Mouse (Mus musculus) bone marrow, adult 2 months (tissue): ENCODE results near the gene Nkx2-4. TPM values are rescaled to one million over a fixed set of nuclear protein-coding genes. Genes with fewer than 3 reads are reported as not detected.

Experiments used
- H3K27ac ChIP-seq: fragments of 200-500 bp; 2 replicates; pipeline ENCODE4 v1.5.1; 2012; ENCODE audit warnings: low read depth, mild to moderate bottlenecking, control low read depth, inconsistent platforms, low read length; ENCODE audit not compliant: control insufficient read depth, poor library complexity, insufficient read depth
- H3K4me1 ChIP-seq: fragments of 200-500 bp; 2 replicates; pipeline ENCODE4 v1.6.1; 2011; ENCODE audit warnings: low read length; ENCODE audit not compliant: control insufficient read depth, insufficient read depth
- H3K4me3 ChIP-seq: fragments of 200-500 bp; replicated peaks from 2 replicates; pipeline ENCODE3; 2011; ENCODE audit warnings: mild to moderate bottlenecking, low read depth, low read length, control low read depth; ENCODE audit not compliant: control insufficient read depth
- CTCF ChIP-seq: fragments of 200-500 bp; IDR thresholded peaks from 2 replicates; pipeline ENCODE4 v1.5.1; 2011; ENCODE audit warnings: low read length, control low read depth; ENCODE audit not compliant: control insufficient read depth, insufficient read depth
- POLR2A ChIP-seq: fragments of 200-500 bp; IDR thresholded peaks from 2 replicates; pipeline ENCODE4 v1.6.1; 2011; ENCODE audit warnings: low read depth, mild to moderate bottlenecking, control low read depth, low read length, borderline replicate concordance; ENCODE audit not compliant: control insufficient read depth
- WGBS: fragments of 180-500 bp; shearing (Covaris S2); methylation state at CpG from one replicate; pipeline ENCODE4 v1.1.7; 2018; 5-methylcytosine and 5-hydroxymethylcytosine counted together
- polyA plus RNA-seq: library from polyadenylated mRNA; stranded (reverse); fragments of >200 nt; gene quantifications from 2 replicates; pipeline ENCODE4 v1.2.4, GENCODE M21; 2011; ENCODE audit warnings: low replicate concordance; ENCODE audit not compliant: missing spikeins, insufficient read depth, insufficient read length

The Nkx2-4 gene
- polyA plus RNA-seq = not detected in 2 replicates

- Histone ChIP-seq H3K27ac (no peak within 1 kb of the TSS; the same call in 1 of the 2 replicates), H3K4me1 (no peaks in the 10 kb centered on the region), H3K4me3 (no peak within 1 kb of the TSS)
- TF ChIP-seq POLR2A (no peak), CTCF (no peak)
- whole genome bisulfite sequencing = 3% methylated on average over 81 of the region's 82 CpGs
Measured at GRCm38 (mm10) chr2:147085072-147085870, at the start of gene Nkx2-4. Gene Nkx2-4 (minus strand): TSS chr2:147085445.

DNA sequence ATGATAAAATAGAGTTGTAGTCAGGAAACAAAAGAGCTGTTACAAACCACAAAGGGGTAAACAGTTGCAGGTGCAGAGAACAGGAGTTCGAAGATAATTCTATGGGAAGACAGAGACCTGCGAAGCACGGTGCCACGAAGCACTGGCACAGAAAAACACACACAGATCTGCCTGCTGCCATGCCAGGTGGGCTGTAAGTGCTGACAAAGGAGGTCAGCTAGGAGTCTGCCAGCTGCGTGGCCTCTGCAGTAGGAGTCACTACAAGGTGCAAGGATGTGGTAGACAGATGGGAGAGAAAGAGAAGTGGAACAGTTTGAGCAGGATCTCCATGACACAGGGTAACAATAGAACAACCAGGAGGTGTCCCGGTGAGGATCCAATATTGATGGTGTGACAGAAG lies 42.1 kb upstream of the Nkx2-4 start:
- H3K27ac ChIP-seq = no peak overlapping the region
- WGBS = 66% methylated on average over 6 of the region's 6 CpGs
- no peaks in the 10 kb centered on the region for H3K4me1 ChIP-seq
- H3K4me3 ChIP-seq = no peak overlapping the region
- TF ChIP-seq POLR2A = no peak
- TF ChIP-seq CTCF = no peak

- H3K4me3 ChIP-seq = no peak overlapping the region
- TF ChIP-seq POLR2A (no peak), CTCF (no peak)
Measured at GRCm38 (mm10) chr2:147119736-147120135, 34.5 kb upstream of the Nkx2-4 start.

GRCm38 (mm10) chr2:147086441-147086840 lies 1.2 kb upstream of the Nkx2-4 start:
- no peak overlapping the region for H3K27ac ChIP-seq
- no peak overlapping the region for H3K4me3 ChIP-seq
- H3K4me1 ChIP-seq = no peaks in the 10 kb centered on the region
- 18% methylated on average over 5 of the region's 5 CpGs for WGBS
- TF ChIP-seq CTCF = no peak
- no peak for TF ChIP-seq POLR2A

More at GRCm38 (mm10) chr2:147119736-147120135, 34.5 kb upstream of the Nkx2-4 start:
- Histone ChIP-seq H3K4me1 (no peaks in the 10 kb centered on the region), H3K27ac (no peak overlapping the region)
- 57% methylated on average over 1 of the region's 1 CpGs for WGBS

DNA sequence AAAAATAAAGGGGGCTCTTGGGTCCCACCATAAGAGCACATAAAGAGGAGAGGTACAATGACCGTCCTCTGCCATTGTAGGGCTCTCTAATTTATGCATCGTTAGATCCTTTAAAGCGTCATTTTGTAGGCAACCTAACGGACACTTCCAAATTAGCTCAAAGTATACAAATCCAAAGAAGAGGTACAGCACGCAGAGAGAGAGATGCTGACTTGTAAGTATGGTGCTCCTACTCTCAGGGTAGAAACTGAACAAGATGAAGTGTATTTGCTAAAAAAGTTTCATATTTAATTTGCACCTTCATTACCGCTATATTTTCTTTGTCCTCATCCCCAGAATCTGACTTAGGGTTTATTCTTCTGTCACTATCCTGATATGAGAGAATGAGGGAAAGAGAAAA lies 692 bp upstream of the Nkx2-4 start:
- no peak overlapping the region for H3K4me3 ChIP-seq
- no peaks in the 10 kb centered on the region for H3K4me1 ChIP-seq
- 14% methylated on average over 6 of the region's 6 CpGs for WGBS
- H3K27ac ChIP-seq = no peak overlapping the region
- TF ChIP-seq CTCF (no peak), POLR2A (no peak)

GRCm38 (mm10) chr2:147084366-147085071 lies 726 bp downstream of the Nkx2-4 start:
- Histone ChIP-seq H3K27ac (no peak overlapping the region; the same call in 1 of the 2 replicates), H3K4me1 (no peaks in the 10 kb centered on the region), H3K4me3 (no peak overlapping the region)
- 5% methylated on average over 106 of the region's 106 CpGs for WGBS
- TF ChIP-seq POLR2A (no peak), CTCF (no peak)

DNA sequence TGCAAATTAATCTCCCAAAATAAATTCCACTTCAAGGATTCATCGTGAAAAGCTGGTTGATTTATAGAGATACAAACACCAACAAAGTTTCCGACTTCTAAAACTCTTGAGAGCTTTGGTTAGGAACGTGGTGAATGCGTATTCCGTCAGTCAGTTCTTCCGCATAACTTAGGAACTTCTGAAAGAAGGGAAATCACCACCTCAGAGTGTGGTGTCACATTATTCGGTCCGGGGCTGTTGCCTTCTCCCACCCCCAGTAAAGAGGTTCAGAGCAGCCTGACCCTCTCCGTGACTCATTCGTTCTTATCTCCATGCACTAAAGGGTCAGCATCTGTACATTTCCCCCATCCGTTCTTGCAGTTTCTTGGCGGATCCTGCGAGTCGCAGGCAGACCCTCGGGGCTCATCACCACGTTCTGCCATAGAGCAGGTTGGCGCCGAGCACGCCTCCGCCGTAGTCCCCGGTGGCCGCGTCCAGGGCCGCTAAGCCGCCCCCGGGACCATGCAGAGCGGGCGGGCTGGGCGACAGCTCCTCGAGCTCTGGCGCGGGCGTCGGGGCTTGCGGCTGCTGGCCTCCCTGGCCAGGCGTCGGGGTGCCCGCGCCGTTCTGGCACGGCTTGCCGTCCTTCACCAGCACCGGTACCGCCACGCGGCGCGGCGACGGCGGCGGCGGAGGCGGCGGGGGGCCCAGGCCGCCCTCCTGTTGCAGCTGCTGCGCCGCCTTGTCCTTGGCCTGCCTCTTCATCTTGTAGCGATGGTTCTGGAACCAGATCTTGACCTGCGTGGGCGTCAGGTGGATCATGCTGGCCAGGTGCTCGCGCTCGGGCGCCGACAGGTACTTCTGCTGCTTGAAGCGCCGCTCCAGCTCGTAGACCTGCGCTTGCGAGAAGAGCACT lies 1.5 kb downstream of the Nkx2-4 start:
- H3K27ac ChIP-seq = no peak overlapping the region; the same call in 1 of the 2 replicates
- WGBS = 4% methylated on average over 72 of the region's 72 CpGs
- no peak for TF ChIP-seq POLR2A
- TF ChIP-seq CTCF = no peak
- H3K4me1 ChIP-seq = no peaks in the 10 kb centered on the region
- no peak overlapping the region for H3K4me3 ChIP-seq
